Mouse (Mus musculus) heart, adult 18-20 months (tissue): ENCODE data around the gene Gm45837. TPM values are rescaled to one million over a fixed set of nuclear protein-coding genes. Genes with fewer than 3 reads are reported as not detected.
"Not testable (repeated sequence)": the region's sequence is repeated elsewhere in the genome, so short reads cannot be mapped to it uniquely, and the experiment has no call there.

Source experiments
- DNase-seq, 2 experiments: peaks; one replicate each; pipeline ENCODE4 v3.0.0; 2021 to 2022; ENCODE audit warnings: mixed read lengths in 1 of 2
- microRNA-seq, 2 experiments: library from miRNA; unstranded; fragments of <30 nt; microRNA quantifications; one replicate each; pipeline ENCODE4 v1.2.0; 2022
- total RNA-seq, 2 experiments: library from RNA; stranded (reverse); gene quantifications; 2 replicates each; pipeline ENCODE4 v1.2.3; 2021

Gene Gm45837
- total RNA-seq, 2 experiments from 2014 or later: 2.6 to 3.0 TPM

DNA sequence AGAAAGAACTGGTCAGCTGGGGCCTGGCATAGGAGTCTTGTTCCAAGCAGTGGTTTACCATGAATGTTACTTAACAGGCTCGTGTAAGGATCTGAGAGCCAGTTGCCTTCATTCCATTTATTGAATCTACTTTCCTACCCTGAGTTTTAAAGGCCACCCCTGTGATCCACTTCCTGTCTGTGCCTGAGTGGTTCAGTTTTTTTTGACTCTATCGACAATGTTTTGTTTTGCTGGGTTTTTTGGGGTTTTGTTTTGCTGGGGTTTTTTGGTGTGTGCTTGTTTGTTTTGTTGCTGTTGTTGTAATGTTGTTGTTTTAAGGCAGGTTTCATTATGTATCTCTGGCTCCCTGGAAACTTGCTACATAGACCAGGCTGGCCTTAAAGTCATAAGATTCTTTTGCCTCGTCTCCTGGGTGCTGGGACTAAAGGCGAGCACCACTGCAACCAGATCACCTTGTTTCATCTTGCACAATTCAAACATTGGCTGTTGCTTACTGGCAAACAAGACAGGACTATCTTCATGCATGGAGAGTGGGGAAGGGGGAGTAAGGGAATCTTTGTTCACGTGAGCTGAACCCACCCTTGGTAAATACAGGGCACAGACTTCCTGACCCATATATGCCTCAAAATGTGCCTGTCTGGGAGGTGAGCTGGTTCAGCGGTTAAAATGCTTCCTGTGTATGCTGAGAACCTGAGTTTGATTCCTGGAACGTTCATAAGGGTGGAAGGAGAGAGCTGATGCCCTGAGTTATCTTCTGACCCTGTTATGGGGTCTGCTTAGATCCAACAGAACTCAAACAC, 140.2 kb downstream of the Gm45837 start:
- DNase-seq: no peak

DNA sequence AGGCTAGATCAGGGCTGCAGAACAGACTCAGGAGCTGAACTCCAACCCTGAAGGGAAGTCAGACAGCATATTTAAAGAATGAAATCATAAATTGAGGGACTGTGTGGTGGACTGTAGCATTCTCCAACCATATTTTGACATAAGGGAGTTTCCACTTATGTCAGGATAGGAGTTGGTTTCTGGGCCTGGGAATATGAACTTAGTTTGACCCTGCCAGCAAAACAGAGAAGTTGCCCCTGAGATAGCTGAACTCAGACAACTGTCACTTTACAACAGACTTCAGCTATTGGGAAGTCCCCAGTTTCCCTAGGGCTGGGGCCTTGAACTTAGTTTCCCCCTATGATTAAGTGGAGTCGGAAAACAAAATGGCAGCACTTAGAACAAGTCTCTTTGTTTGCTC, 140.8 kb downstream of the Gm45837 start:
- DNase-seq: peak in 1 of 2 experiments; percentile 26

DNA sequence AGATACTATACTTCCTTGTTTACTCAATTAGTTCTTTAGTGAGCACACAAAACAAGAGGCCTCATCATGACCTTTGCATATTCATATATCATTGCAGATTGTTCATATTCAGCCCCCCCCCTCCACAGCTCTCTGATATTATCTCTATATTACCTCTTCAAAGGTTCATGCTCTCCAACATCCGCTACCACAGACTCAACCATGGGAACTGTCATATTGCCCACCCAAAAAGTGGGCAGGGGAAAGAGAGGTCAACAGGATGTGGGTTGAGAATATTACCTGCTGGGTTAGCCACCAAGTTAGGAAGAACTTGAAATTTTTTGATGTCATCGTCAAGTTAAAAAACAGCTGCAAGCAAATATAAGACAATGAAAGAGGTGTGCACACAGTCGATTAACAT, 144.8 kb downstream of the Gm45837 start:
- not testable (repeated sequence) for DNase-seq

DNA sequence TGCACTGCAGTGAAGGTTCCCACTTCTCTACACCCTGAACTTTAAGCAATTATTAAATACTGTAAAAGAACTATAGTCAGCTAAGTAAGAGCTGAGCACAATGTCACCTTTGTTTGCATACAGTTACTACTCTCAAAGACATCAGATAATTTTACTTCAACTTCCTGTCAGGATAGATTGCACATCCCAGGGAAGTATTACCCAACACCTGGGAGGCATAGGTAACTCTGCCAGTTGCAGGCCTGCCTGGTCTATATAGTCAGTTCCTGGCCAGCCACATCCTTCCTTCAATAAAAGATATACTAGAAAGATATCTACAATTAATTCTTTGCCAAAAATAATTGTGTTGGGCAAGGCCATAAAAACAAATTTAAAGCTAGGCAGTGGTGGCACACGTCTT, 146.7 kb downstream of the Gm45837 start:
- no peak for DNase-seq

DNA sequence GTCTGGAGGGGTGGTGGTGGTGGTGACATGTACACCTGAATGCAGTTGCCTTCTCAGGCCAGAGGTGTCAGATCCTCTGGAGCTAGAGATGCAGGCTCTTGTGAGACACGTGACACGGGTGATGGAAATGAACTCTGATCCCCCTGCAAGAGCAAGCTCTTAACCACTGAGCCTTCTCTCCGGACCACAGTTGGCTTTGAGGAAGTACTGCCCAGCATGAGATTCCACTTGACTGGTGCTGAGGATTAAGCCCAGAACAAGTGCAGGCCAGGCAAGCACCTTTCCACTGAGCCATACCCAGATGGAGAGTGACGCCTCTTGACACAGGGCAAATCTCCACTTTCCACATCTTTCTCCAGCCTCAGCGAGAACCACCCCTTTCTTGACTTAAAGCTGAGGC, 148.7 kb downstream of the Gm45837 start:
- not testable (repeated sequence) for DNase-seq

Small RNA genes lying within 50 kb of the gene (microRNA-seq; reads per million reads assigned to microRNA genes)
- 58,001 to 59,733 reads per million in 2 experiments for gene Mir139

Other genes starting within 250 kb of the Gm45837 start
- 1 to 10 TPM; 5.5 to 7.4 TPM for gene Atg16l2, start 108.6 kb upstream of the Gm45837 start, total RNA-seq
- gene Stard10, start 93.8 kb upstream of the Gm45837 start, total RNA-seq: 10 to 100 TPM; 68.5 to 72.5 TPM
- 10 to 100 TPM; 31.3 to 35.1 TPM for gene Arap1, start 62.8 kb upstream of the Gm45837 start, total RNA-seq
- gene Pde2a, start 10.8 kb downstream of the Gm45837 start, total RNA-seq: 10 to 100 TPM; 43.4 to 49.6 TPM
- under 1 TPM in 1 of 2 experiments, not detected in 1; 0.15 TPM for gene Art2b, start 174.7 kb downstream of the Gm45837 start, total RNA-seq